Mouse (Mus musculus) stomach, postnatal 0 days (tissue): ENCODE data around the gene Sema7a.

Experiments used
- CTCF ChIP-seq: IDR thresholded peaks from 2 replicates; pipeline ENCODE4 v1.5.1; 2016; ENCODE audit warnings: antibody characterized with exemption, low read depth, mild to moderate bottlenecking, moderate library complexity
- EP300 ChIP-seq: optimal IDR thresholded peaks from 2 replicates; pipeline ENCODE3; 2016; ENCODE audit warnings: antibody characterized with exemption

- TF ChIP-seq EP300: no peak
- no peak for TF ChIP-seq CTCF
Measured at GRCm38 (mm10) chr9:57923046-57923445, 16.9 kb upstream of the Sema7a start.
